ENCODE assay signal across 11 mouse cellular contexts in the genomic region with DNA sequence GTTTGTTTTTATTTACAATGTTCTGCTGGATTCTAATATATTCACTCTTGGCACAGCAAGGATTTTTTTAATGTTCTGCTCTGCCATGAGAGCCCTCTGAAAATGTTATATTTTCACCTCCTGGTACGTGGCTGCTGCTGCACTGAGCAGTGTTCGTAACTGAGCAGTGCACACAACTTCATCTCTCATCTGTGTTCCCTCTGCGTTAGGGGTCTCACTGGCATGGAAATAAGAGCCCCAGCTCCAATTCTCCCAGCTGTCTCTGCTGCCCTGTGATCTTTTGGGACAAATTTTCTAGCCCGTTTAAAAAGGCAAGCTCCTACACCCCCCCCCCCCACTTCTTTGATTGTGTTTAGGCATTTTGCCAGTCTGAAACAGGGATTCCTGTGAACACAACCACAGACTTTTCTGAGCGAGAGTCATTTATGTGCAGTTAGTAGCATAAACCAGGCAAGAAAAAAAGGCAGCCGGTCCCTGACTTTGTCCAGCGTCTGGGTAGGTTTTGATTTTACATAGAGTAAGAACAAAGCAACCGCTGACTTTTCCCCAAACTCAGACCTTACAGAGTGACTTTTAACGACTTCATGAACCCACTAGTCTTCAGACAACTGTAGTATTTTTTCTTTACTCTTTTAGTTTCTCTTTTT. TPM values are rescaled to one million over a fixed set of nuclear protein-coding genes. Genes with fewer than 3 reads are reported as not detected.
A peak's percentile ranks its signal among the peaks of the same experiment; 100 is the strongest.
DNase-seq lines count a peak whose midpoint lies in the region; ATAC-seq and TF ChIP-seq lines count a peak whose summit lies in the region.
"Had no signal": no experiment of that assay in that cellular context is flagged by ENCODE, and none has a peak within 500 bp of the region (broad histone marks: within the 10 kb centered on the region; RNA-seq: fewer than 3 reads in every experiment).

No protein-coding gene starts in this region.

- no peak overlapping the region for H3K27ac ChIP-seq in kidney, embryonic 15.5 days
- H3K27ac ChIP-seq in kidney, adult 2 months (ENCODE audit: insufficient read depth, low read depth, low read length): no peak overlapping the region
- peak overlapping the region; percentile 76 for H3K27ac ChIP-seq in embryonic facial prominence, embryonic 15.5 days (replicated peaks)
- H3K27ac ChIP-seq in hindbrain, embryonic 12.5 days: peak overlapping the region; percentile 17; the same call in 1 of the 2 replicates
- H3K27ac ChIP-seq in midbrain, embryonic 15.5 days: no peak overlapping the region
- H3K27ac ChIP-seq: liver, embryonic 14.5 days had no signal

- DNase-seq in kidney, adult 2 months: no peak
- DNase-seq in urinary bladder, postnatal 14 days (ENCODE audit: low spot score): no peak
- DNase-seq in thymus, postnatal 25 days: no peak
- no peak for DNase-seq in adrenal gland, postnatal 25 days
- DNase-seq: cerebellum, postnatal 36 days; gastrocnemius, postnatal 36 days had no signal

- H3K9me3 ChIP-seq in kidney, embryonic 15.5 days (replicated peaks): no peaks in the 10 kb centered on the region
- no peaks in the 10 kb centered on the region for H3K9me3 ChIP-seq in embryonic facial prominence, embryonic 15.5 days (replicated peaks)
- no peaks in the 10 kb centered on the region for H3K9me3 ChIP-seq in hindbrain, embryonic 12.5 days (replicated peaks)
- no peaks in the 10 kb centered on the region for H3K9me3 ChIP-seq in midbrain, embryonic 15.5 days

- no peak for ATAC-seq in kidney, embryonic 15.5 days (replicated peaks; ENCODE audit: low FRiP score)
- ATAC-seq in embryonic facial prominence, embryonic 15.5 days (ENCODE audit: insufficient number of reproducible peaks, low FRiP score, low TSS enrichment, low read depth): peak; percentile 54; the same call in 1 of the 2 replicates
- peak; percentile 58; the same call in 1 of the 2 replicates for ATAC-seq in hindbrain, embryonic 12.5 days (ENCODE audit: low FRiP score)
- ATAC-seq in midbrain, embryonic 15.5 days (replicated peaks): 0 out of 2 replicates have a peak, but pooled peaks have one; percentile 60

- H3K36me3 ChIP-seq in kidney, embryonic 15.5 days: no peaks in the 10 kb centered on the region
- no peaks in the 10 kb centered on the region for H3K36me3 ChIP-seq in kidney, adult 2 months (ENCODE audit: control insufficient read depth, insufficient read depth, low read length)
- H3K36me3 ChIP-seq in embryonic facial prominence, embryonic 15.5 days: no peaks in the 10 kb centered on the region
- H3K36me3 ChIP-seq in hindbrain, embryonic 12.5 days: no peaks in the 10 kb centered on the region
- no peaks in the 10 kb centered on the region for H3K36me3 ChIP-seq in midbrain, embryonic 15.5 days (replicated peaks)

- no peak overlapping the region for H3K9ac ChIP-seq in kidney, embryonic 15.5 days
- H3K9ac ChIP-seq in embryonic facial prominence, embryonic 15.5 days: no peak overlapping the region
- no peak overlapping the region for H3K9ac ChIP-seq in hindbrain, embryonic 12.5 days
- H3K9ac ChIP-seq in midbrain, embryonic 15.5 days: no peak overlapping the region
- H3K9ac ChIP-seq: liver, embryonic 14.5 days had no signal

- 0 out of 2 replicates have a peak, but pooled peaks cover 4% of the 10 kb centered on the region for H3K4me1 ChIP-seq in kidney, embryonic 15.5 days
- H3K4me1 ChIP-seq in kidney, adult 2 months (ENCODE audit: control insufficient read depth, insufficient read depth, low read length): no peaks in the 10 kb centered on the region
- H3K4me1 ChIP-seq in embryonic facial prominence, embryonic 15.5 days: peaks cover 8% of the 10 kb centered on the region
- peaks cover 8% of the 10 kb centered on the region for H3K4me1 ChIP-seq in hindbrain, embryonic 12.5 days
- H3K4me1 ChIP-seq in midbrain, embryonic 15.5 days: no peaks in the 10 kb centered on the region; the same call in 1 of the 2 replicates

- H3K4me3 ChIP-seq in kidney, embryonic 15.5 days (replicated peaks): no peak overlapping the region
- no peak overlapping the region for H3K4me3 ChIP-seq in kidney, adult 2 months (ENCODE audit: insufficient read depth, low read depth, low read length)
- peak overlapping the region; percentile 21 for H3K4me3 ChIP-seq in embryonic facial prominence, embryonic 15.5 days (replicated peaks)
- H3K4me3 ChIP-seq in hindbrain, embryonic 12.5 days: no peak overlapping the region
- no peak overlapping the region for H3K4me3 ChIP-seq in midbrain, embryonic 15.5 days

- TF ChIP-seq CTCF in kidney, adult 2 months (conservative IDR thresholded peaks at IDR 0.05; ENCODE audit: insufficient read depth, insufficient read length, low read depth, low read length): no peak

- 23% methylated on average over 9 of the region's 9 CpGs for WGBS in kidney, embryonic 15.5 days
- WGBS in kidney, adult 2 months: 38% methylated on average over 9 of the region's 9 CpGs
- 12% methylated on average over 9 of the region's 9 CpGs for WGBS in embryonic facial prominence, embryonic 15.5 days
- 33% methylated on average over 9 of the region's 9 CpGs for WGBS in hindbrain, embryonic 12.5 days
- WGBS in midbrain, embryonic 15.5 days: 25% methylated on average over 9 of the region's 9 CpGs

- TF ChIP-seq POLR2A in kidney, adult 2 months (IDR thresholded peaks at IDR 0.05; ENCODE audit: low read depth, low read length): no peak

- H3K4me2 ChIP-seq in kidney, embryonic 15.5 days: peak overlapping the region; percentile 29
- peak overlapping the region; percentile 43 for H3K4me2 ChIP-seq in embryonic facial prominence, embryonic 15.5 days (replicated peaks)
- 0 out of 2 replicates have a peak overlapping the region, but pooled peaks have one; percentile 6 for H3K4me2 ChIP-seq in hindbrain, embryonic 12.5 days (replicated peaks)
- H3K4me2 ChIP-seq in midbrain, embryonic 15.5 days: 0 out of 2 replicates have a peak overlapping the region, but pooled peaks have one; percentile 8

- no peaks in the 10 kb centered on the region; the same call in 1 of the 2 replicates for H3K27me3 ChIP-seq in kidney, embryonic 15.5 days
- H3K27me3 ChIP-seq in kidney, adult 2 months (replicated peaks; ENCODE audit: control insufficient read depth, insufficient read depth, low read length): no peaks in the 10 kb centered on the region
- H3K27me3 ChIP-seq in embryonic facial prominence, embryonic 15.5 days: no peaks in the 10 kb centered on the region
- no peaks in the 10 kb centered on the region for H3K27me3 ChIP-seq in hindbrain, embryonic 12.5 days
- no peaks in the 10 kb centered on the region for H3K27me3 ChIP-seq in midbrain, embryonic 15.5 days (replicated peaks)

RNA-seq across cellular contexts. Expression of gene Mpped2, which starts 9.8 kb away (rescaled TPM):
- polyA plus RNA-seq in kidney, embryonic 15.5 days (2015; fragmentation: Nextera tagmentation; extraction: Ambion mirVana): 29.5 and 30.0 TPM in 2 replicates
- 3.4 and 4.1 TPM in 2 replicates for polyA plus RNA-seq in kidney, adult 2 months (2012; rRNA removed)
- polyA plus RNA-seq in embryonic facial prominence, embryonic 15.5 days (2015; fragmentation: Nextera tagmentation; extraction: Ambion mirVana): 56.3 and 61.9 TPM in 2 replicates
- 84.2 and 98.3 TPM in 2 replicates for polyA plus RNA-seq in hindbrain, embryonic 12.5 days (2016; fragmentation: Nextera tagmentation; extraction: Ambion mirVana)
- polyA plus RNA-seq in midbrain, embryonic 15.5 days (2015; fragmentation: Nextera tagmentation; extraction: Ambion mirVana): 150 and 159 TPM in 2 replicates
- 39.5 and 47.2 TPM in 2 replicates for total RNA-seq in adrenal gland, postnatal 25 days (2021)

Comparison
In these comparisons a context has a peak if more than half of its experiments do, and no peak if none do; other contexts are left out.
1. H3K27ac ChIP-seq: peak in embryonic facial prominence, embryonic 15.5 days (single experiment) and hindbrain, embryonic 12.5 days (single experiment); none in kidney, embryonic 15.5 days (single experiment), kidney, adult 2 months (single experiment) and midbrain, embryonic 15.5 days (single experiment).
2. Peak in every context shown above with its lines, with median percentiles within 50 percentile points of each other: H3K4me2 ChIP-seq.